Comparison of ENCODE assay signal across 28 mouse cellular contexts in genomic region chr9:117554356-117554755, GRCm38 (mm10).
DNase-seq lines count a peak whose midpoint lies in the region; ATAC-seq lines count a peak whose summit lies in the region.
"Had no signal": no experiment of that assay in that cellular context is flagged by ENCODE, and none has a peak within 500 bp of the region (broad histone marks: within the 10 kb centered on the region; RNA-seq: fewer than 3 reads in every experiment).

No protein-coding gene starts in this region.

- no peak overlapping the region for H3K9ac ChIP-seq in hindbrain, embryonic 11.5 days (ENCODE audit: low read depth, low read length)
- H3K9ac ChIP-seq in hindbrain, embryonic 14.5 days = no peak overlapping the region
- no peak overlapping the region for H3K9ac ChIP-seq in embryonic facial prominence, embryonic 11.5 days (replicated peaks; ENCODE audit: low read length)
- no peak overlapping the region for H3K9ac ChIP-seq in limb, embryonic 15.5 days
- H3K9ac ChIP-seq: hindbrain, embryonic 12.5 days; liver, embryonic 15.5 days; lung, embryonic 15.5 days had no signal

- intact Hi-C loops in heart, postnatal 36 days (cut with DNase I) = no loop called here

- H3K27ac ChIP-seq in hindbrain, embryonic 11.5 days (ENCODE audit: low read depth, low read length) = no peak overlapping the region
- no peak overlapping the region for H3K27ac ChIP-seq in hindbrain, embryonic 14.5 days
- H3K27ac ChIP-seq in embryonic facial prominence, embryonic 11.5 days (replicated peaks; ENCODE audit: low read depth, low read length) = peak overlapping the region; percentile 59; the same call in 1 of the 2 replicates
- H3K27ac ChIP-seq in limb, embryonic 15.5 days = peak overlapping the region; percentile 8
- H3K27ac ChIP-seq: gastrocnemius, adult 2 months; hindbrain, embryonic 12.5 days; liver, embryonic 15.5 days; lung, embryonic 15.5 days; stomach, postnatal 0 days had no signal

- H3K9me3 ChIP-seq in hindbrain, embryonic 11.5 days (ENCODE audit: control insufficient read depth, low read length) = no peaks in the 10 kb centered on the region
- H3K9me3 ChIP-seq in hindbrain, embryonic 14.5 days (ENCODE audit: control insufficient read depth, low read length) = no peaks in the 10 kb centered on the region
- no peaks in the 10 kb centered on the region for H3K9me3 ChIP-seq in embryonic facial prominence, embryonic 11.5 days (replicated peaks; ENCODE audit: control insufficient read depth, low read length)
- H3K9me3 ChIP-seq in limb, embryonic 15.5 days = no peaks in the 10 kb centered on the region
- H3K9me3 ChIP-seq: hindbrain, embryonic 12.5 days; liver, embryonic 15.5 days; lung, embryonic 15.5 days had no signal

- peak; percentile 5 for DNase-seq in hindbrain, embryonic 11.5 days (ENCODE audit: low spot score)
- DNase-seq in hindbrain, embryonic 14.5 days (ENCODE audit: low spot score) = no peak
- peak; percentile 71 for DNase-seq in embryonic facial prominence, embryonic 11.5 days (ENCODE audit: low spot score)
- peak; percentile 52 for DNase-seq in hindlimb bud, embryonic 11.5 days (ENCODE audit: extremely low spot score, low read depth, low spot score)
- DNase-seq in heart, postnatal 36 days = no peak
- DNase-seq in liver = no peak
- no peak for DNase-seq in cerebellum, adult 8-10 months
- DNase-seq: adrenal gland, postnatal 36 days; B cell, adult 2 months; cerebellum, adult 11 months; cerebellum, postnatal 10 days; gastrocnemius, adult 2 months; kidney, adult 2 months; kidney, postnatal 4 days; layer of hippocampus, adult 9-11 months; lung, postnatal 36 days; midbrain, embryonic 14.5 days; right cerebral cortex, postnatal 14 days had no signal

- no peak overlapping the region for H3K4me2 ChIP-seq in hindbrain, embryonic 11.5 days (replicated peaks; ENCODE audit: low read depth, low read length)
- H3K4me2 ChIP-seq in hindbrain, embryonic 14.5 days (replicated peaks) = no peak overlapping the region
- H3K4me2 ChIP-seq in embryonic facial prominence, embryonic 11.5 days (ENCODE audit: low read depth, low read length) = no peak overlapping the region
- no peak overlapping the region for H3K4me2 ChIP-seq in limb, embryonic 15.5 days
- H3K4me2 ChIP-seq: hindbrain, embryonic 12.5 days; liver, embryonic 15.5 days; lung, embryonic 15.5 days had no signal

- H3K4me1 ChIP-seq in hindbrain, embryonic 11.5 days (replicated peaks; ENCODE audit: control insufficient read depth, insufficient read depth, low read length) = no peaks in the 10 kb centered on the region
- H3K4me1 ChIP-seq in hindbrain, embryonic 14.5 days (replicated peaks; ENCODE audit: control insufficient read depth, insufficient read depth, low read length) = no peaks in the 10 kb centered on the region
- H3K4me1 ChIP-seq in embryonic facial prominence, embryonic 11.5 days (ENCODE audit: control insufficient read depth, insufficient read depth, low read length) = no peaks in the 10 kb centered on the region
- H3K4me1 ChIP-seq in limb, embryonic 15.5 days = peaks cover 10% of the 10 kb centered on the region; the same call in 1 of the 2 replicates
- H3K4me1 ChIP-seq: hindbrain, embryonic 12.5 days; liver, embryonic 15.5 days; megakaryocyte, embryonic 14.5 days had no signal

- ATAC-seq in hindbrain, embryonic 11.5 days (ENCODE audit: low FRiP score) = no peak
- ATAC-seq in hindbrain, embryonic 14.5 days (ENCODE audit: low FRiP score) = no peak
- ATAC-seq in embryonic facial prominence, embryonic 11.5 days (replicated peaks; ENCODE audit: insufficient number of reproducible peaks, low FRiP score, low TSS enrichment, low read depth) = 0 out of 2 replicates have a peak, but pooled peaks have one; percentile 48
- ATAC-seq in limb, embryonic 15.5 days (ENCODE audit: insufficient number of reproducible peaks, low FRiP score, low TSS enrichment, low read depth) = peak; percentile 48; the same call in 1 of the 2 replicates
- ATAC-seq: forebrain, embryonic 16.5 days; Patski had no signal

- no peaks in the 10 kb centered on the region for H3K36me3 ChIP-seq in hindbrain, embryonic 11.5 days (ENCODE audit: control insufficient read depth, insufficient read depth, low read length)
- H3K36me3 ChIP-seq in hindbrain, embryonic 14.5 days (replicated peaks; ENCODE audit: control insufficient read depth, insufficient read depth) = no peaks in the 10 kb centered on the region
- no peaks in the 10 kb centered on the region for H3K36me3 ChIP-seq in embryonic facial prominence, embryonic 11.5 days (replicated peaks; ENCODE audit: control insufficient read depth, insufficient read depth, low read depth, low read length)
- H3K36me3 ChIP-seq in limb, embryonic 15.5 days = no peaks in the 10 kb centered on the region
- H3K36me3 ChIP-seq: G1E; hindbrain, embryonic 12.5 days; liver, embryonic 15.5 days; lung, embryonic 15.5 days had no signal

- no peaks in the 10 kb centered on the region for H3K27me3 ChIP-seq in hindbrain, embryonic 11.5 days (ENCODE audit: control insufficient read depth, insufficient read depth, low read length)
- H3K27me3 ChIP-seq in hindbrain, embryonic 14.5 days (ENCODE audit: control insufficient read depth, insufficient read depth, low read length) = no peaks in the 10 kb centered on the region
- H3K27me3 ChIP-seq in embryonic facial prominence, embryonic 11.5 days (ENCODE audit: control insufficient read depth, insufficient read depth, low read length) = no peaks in the 10 kb centered on the region
- H3K27me3 ChIP-seq in limb, embryonic 15.5 days = no peaks in the 10 kb centered on the region
- H3K27me3 ChIP-seq: CH12.LX; hindbrain, embryonic 12.5 days; liver, embryonic 15.5 days; lung, embryonic 15.5 days; megakaryocyte, embryonic 14.5 days had no signal

- H3K4me3 ChIP-seq in hindbrain, embryonic 11.5 days (ENCODE audit: low read depth, low read length) = no peak overlapping the region
- H3K4me3 ChIP-seq in hindbrain, embryonic 14.5 days (replicated peaks; ENCODE audit: low read length) = no peak overlapping the region
- no peak overlapping the region for H3K4me3 ChIP-seq in embryonic facial prominence, embryonic 11.5 days (ENCODE audit: low read depth, low read length)
- H3K4me3 ChIP-seq in limb, embryonic 15.5 days = no peak overlapping the region
- H3K4me3 ChIP-seq: gastrocnemius, adult 2 months; hindbrain, embryonic 12.5 days; liver, embryonic 15.5 days; lung, embryonic 15.5 days; megakaryocyte, embryonic 14.5 days had no signal

Comparison
In these comparisons a context has a peak if more than half of its experiments do, and no peak if none do; other contexts are left out.
1. DNase-seq: peak in hindbrain, embryonic 11.5 days (single experiment), embryonic facial prominence, embryonic 11.5 days (single experiment) and hindlimb bud, embryonic 11.5 days (single experiment); none in hindbrain, embryonic 14.5 days (single experiment), heart, postnatal 36 days (0 of 2), liver (single experiment) and cerebellum, adult 8-10 months (single experiment).
2. ATAC-seq: peak in embryonic facial prominence, embryonic 11.5 days (single experiment) and limb, embryonic 15.5 days (single experiment); none in hindbrain, embryonic 11.5 days (single experiment) and hindbrain, embryonic 14.5 days (single experiment).
3. H3K27ac ChIP-seq: peak in embryonic facial prominence, embryonic 11.5 days (single experiment) and limb, embryonic 15.5 days (single experiment); none in hindbrain, embryonic 11.5 days (single experiment) and hindbrain, embryonic 14.5 days (single experiment).